Mouse (Mus musculus): ENCODE measurements around the gene Aamdc. TPM values are rescaled to one million over a fixed set of nuclear protein-coding genes. Genes with fewer than 3 reads are reported as not detected.

Gene Aamdc
- total RNA-seq, 1 experiment = 15.5 TPM

DNA sequence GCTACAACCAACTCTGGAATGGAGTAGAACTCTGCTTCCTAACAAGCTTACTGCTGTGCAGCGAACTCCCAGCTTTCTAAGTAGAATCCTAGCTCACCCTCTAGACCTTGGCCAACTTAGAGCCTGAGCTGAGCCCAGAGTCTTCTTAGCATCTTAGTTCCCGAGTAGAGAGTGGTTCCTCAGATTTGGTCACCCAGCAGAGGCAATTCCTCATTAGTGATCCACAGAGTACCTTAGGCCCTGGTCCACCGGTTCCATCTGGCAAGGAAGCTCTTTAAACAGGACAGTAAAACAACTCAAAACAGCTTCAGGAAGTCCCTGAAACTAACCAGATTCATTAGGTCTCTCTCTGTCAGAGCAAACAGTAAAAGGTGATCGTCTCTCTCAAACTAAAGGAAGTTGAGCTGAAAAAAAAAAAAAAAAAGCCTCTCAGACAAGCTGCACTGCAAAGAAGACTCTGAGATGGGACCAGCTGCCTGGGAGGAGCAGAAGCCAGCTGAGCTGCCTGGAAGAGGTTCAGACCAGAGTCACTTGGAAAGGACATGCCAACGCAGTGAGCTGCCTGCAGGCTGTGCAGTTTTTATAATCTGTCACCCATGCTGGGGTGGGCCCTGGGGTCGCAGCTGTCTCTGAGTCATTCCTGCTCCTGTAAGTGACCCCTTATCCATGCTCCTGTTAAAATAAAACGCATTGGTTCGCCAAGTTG is 783 bp downstream of the Aamdc start:
- H3K9me3 ChIP-seq (ENCODE audit: control insufficient read depth, insufficient read depth, low read depth, low read length) = no peaks in the 10 kb centered on the region
- peaks cover 0 to 8% of the 10 kb centered on the region in 2 experiments; a peak in 2 of 4 replicates for H3K4me1 ChIP-seq (ENCODE audit: control insufficient read depth in 2 of 2, insufficient read depth in 2 of 2, low read length in 2 of 2, poor library complexity in 1 of 2)
- TF ChIP-seq MAFK (IDR thresholded peaks at IDR 0.05; ENCODE audit: insufficient read depth, low read depth, low read length) = no peak
- TF ChIP-seq ZNF384 (IDR thresholded peaks at IDR 0.05; ENCODE audit: low read depth, low read length) = peak; percentile 67
- no peak for TF ChIP-seq CHD2 (IDR thresholded peaks at IDR 0.05; ENCODE audit: low read depth, low read length)
- no peak for TF ChIP-seq HCFC1 (IDR thresholded peaks at IDR 0.05; ENCODE audit: borderline replicate concordance, insufficient read depth, low read length)
- H3K27ac ChIP-seq (ENCODE audit: insufficient read depth, low read depth, low read length, poor library complexity, severe bottlenecking) = no peak overlapping the region
- H3K4me3 ChIP-seq (ENCODE audit: insufficient read depth in 1 of 2, low read depth in 1 of 2, low read length in 2 of 2, poor library complexity in 1 of 2, severe bottlenecking in 1 of 2) = peak overlapping the region; percentile 95 to 99
- DNase-seq (ENCODE audit: low read depth, low spot score) = no peak
- no peaks in the 10 kb centered on the region for H3K36me3 ChIP-seq (ENCODE audit: control insufficient read depth, insufficient read depth, low read length, poor library complexity, severe bottlenecking)
- in situ Hi-C loops (cut with MboI; ENCODE audit: low sequenced_read_pairs in 2 of 2, unreplicated experiment in 2 of 2) = no loop called here
- H3K9ac ChIP-seq (ENCODE audit: insufficient read depth, low read depth, low read length, poor library complexity, severe bottlenecking) = peak overlapping the region; percentile 69

GRCm38 (mm10) chr7:97570389-97570788 is 8.9 kb downstream of the Aamdc start:
- H3K4me3 ChIP-seq (ENCODE audit: insufficient read depth in 1 of 2, low read depth in 1 of 2, low read length in 2 of 2, poor library complexity in 1 of 2, severe bottlenecking in 1 of 2) = no peak overlapping the region
- no peak for TF ChIP-seq ZC3H11A (IDR thresholded peaks at IDR 0.05; ENCODE audit: borderline replicate concordance, low read depth, low read length)
- in situ Hi-C loops (cut with MboI; ENCODE audit: low sequenced_read_pairs in 2 of 2, unreplicated experiment in 2 of 2) = no loop called here

DNA sequence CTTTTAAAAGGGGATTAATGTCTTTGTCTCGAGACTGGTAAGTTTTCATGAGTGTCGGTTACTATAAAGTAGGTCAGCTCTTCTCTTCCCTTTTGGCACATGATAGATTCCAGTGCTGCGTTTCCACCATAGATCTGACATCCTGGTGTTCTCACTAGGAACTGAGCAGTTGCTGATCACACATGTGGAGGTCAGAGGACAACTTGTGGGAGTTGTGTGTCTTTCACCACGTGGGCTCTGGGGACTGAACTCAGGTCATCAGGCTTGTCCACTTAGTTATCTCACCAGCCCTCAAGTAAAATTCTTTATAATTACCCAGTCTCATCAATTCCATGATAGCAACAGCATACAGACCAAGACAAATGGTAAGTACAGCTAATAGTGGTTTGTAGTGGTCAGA is 9.9 kb downstream of the Aamdc start:
- TF ChIP-seq HCFC1 (IDR thresholded peaks at IDR 0.05; ENCODE audit: borderline replicate concordance, insufficient read depth, low read length) = no peak
- TF ChIP-seq ZNF384 (IDR thresholded peaks at IDR 0.05; ENCODE audit: low read depth, low read length) = no peak
- no peak for TF ChIP-seq MAFK (IDR thresholded peaks at IDR 0.05; ENCODE audit: insufficient read depth, low read depth, low read length)
- TF ChIP-seq ZC3H11A (IDR thresholded peaks at IDR 0.05; ENCODE audit: borderline replicate concordance, low read depth, low read length) = no peak
- TF ChIP-seq CHD2 (IDR thresholded peaks at IDR 0.05; ENCODE audit: low read depth, low read length) = no peak
- Histone ChIP-seq H3K4me1 (ENCODE audit: control insufficient read depth in 2 of 2, insufficient read depth in 2 of 2, low read length in 2 of 2, poor library complexity in 1 of 2) (no peaks in the 10 kb centered on the region), H3K36me3 (ENCODE audit: control insufficient read depth, insufficient read depth, low read length, poor library complexity, severe bottlenecking) (no peaks in the 10 kb centered on the region), H3K27ac (ENCODE audit: insufficient read depth, low read depth, low read length, poor library complexity, severe bottlenecking) (no peak overlapping the region), H3K9me3 (ENCODE audit: control insufficient read depth, insufficient read depth, low read depth, low read length) (no peaks in the 10 kb centered on the region), H3K9ac (ENCODE audit: insufficient read depth, low read depth, low read length, poor library complexity, severe bottlenecking) (no peak overlapping the region), H3K4me3 (ENCODE audit: insufficient read depth in 1 of 2, low read depth in 1 of 2, low read length in 2 of 2, poor library complexity in 1 of 2, severe bottlenecking in 1 of 2) (no peak overlapping the region)
- in situ Hi-C loops (cut with MboI; ENCODE audit: low sequenced_read_pairs in 2 of 2, unreplicated experiment in 2 of 2) = no loop called here
- no peak for DNase-seq (ENCODE audit: low read depth, low spot score)

More at GRCm38 (mm10) chr7:97570389-97570788, 8.9 kb downstream of the Aamdc start:
- Histone ChIP-seq H3K36me3 (ENCODE audit: control insufficient read depth, insufficient read depth, low read length, poor library complexity, severe bottlenecking) (no peaks in the 10 kb centered on the region), H3K9me3 (ENCODE audit: control insufficient read depth, insufficient read depth, low read depth, low read length) (no peaks in the 10 kb centered on the region), H3K4me1 (ENCODE audit: control insufficient read depth in 2 of 2, insufficient read depth in 2 of 2, low read length in 2 of 2, poor library complexity in 1 of 2) (no peaks in the 10 kb centered on the region), H3K9ac (ENCODE audit: insufficient read depth, low read depth, low read length, poor library complexity, severe bottlenecking) (no peak overlapping the region), H3K27ac (ENCODE audit: insufficient read depth, low read depth, low read length, poor library complexity, severe bottlenecking) (no peak overlapping the region)
- no peak for DNase-seq (ENCODE audit: low read depth, low spot score)

DNA sequence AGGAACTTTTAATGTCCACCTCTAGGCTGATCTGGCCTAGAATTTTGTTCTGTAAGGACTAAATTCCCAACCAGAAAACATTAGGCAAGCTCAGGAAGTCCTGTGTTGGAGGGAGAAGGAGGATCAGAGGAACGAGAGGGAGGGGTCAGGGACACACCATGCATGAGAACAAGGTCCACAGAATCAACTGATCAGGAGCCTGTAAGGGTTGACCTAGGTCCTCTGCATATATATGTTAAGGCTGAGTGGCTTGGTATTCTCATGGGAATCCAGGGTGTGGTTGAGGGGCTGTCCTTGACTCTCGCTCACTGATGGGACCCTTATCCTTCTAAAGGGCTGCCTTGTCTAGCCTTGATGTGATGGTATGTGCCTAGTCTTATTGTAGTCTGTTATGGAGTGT is 15.7 kb downstream of the Aamdc start:
- Histone ChIP-seq H3K4me1 (ENCODE audit: control insufficient read depth in 2 of 2, insufficient read depth in 2 of 2, low read length in 2 of 2, poor library complexity in 1 of 2) (no peaks in the 10 kb centered on the region), H3K4me3 (ENCODE audit: insufficient read depth in 1 of 2, low read depth in 1 of 2, low read length in 2 of 2, poor library complexity in 1 of 2, severe bottlenecking in 1 of 2) (no peak overlapping the region), H3K9ac (ENCODE audit: insufficient read depth, low read depth, low read length, poor library complexity, severe bottlenecking) (no peak overlapping the region), H3K27ac (ENCODE audit: insufficient read depth, low read depth, low read length, poor library complexity, severe bottlenecking) (no peak overlapping the region), H3K36me3 (ENCODE audit: control insufficient read depth, insufficient read depth, low read length, poor library complexity, severe bottlenecking) (no peaks in the 10 kb centered on the region), H3K9me3 (ENCODE audit: control insufficient read depth, insufficient read depth, low read depth, low read length) (no peaks in the 10 kb centered on the region)
- no peak for TF ChIP-seq ZC3H11A (IDR thresholded peaks at IDR 0.05; ENCODE audit: borderline replicate concordance, low read depth, low read length)
- TF ChIP-seq HCFC1 (IDR thresholded peaks at IDR 0.05; ENCODE audit: borderline replicate concordance, insufficient read depth, low read length) = no peak
- TF ChIP-seq MAFK (IDR thresholded peaks at IDR 0.05; ENCODE audit: insufficient read depth, low read depth, low read length) = no peak
- no peak for TF ChIP-seq CHD2 (IDR thresholded peaks at IDR 0.05; ENCODE audit: low read depth, low read length)
- no peak for DNase-seq (ENCODE audit: low read depth, low spot score)
- in situ Hi-C loops (cut with MboI; ENCODE audit: low sequenced_read_pairs in 2 of 2, unreplicated experiment in 2 of 2) = no loop called here

DNA sequence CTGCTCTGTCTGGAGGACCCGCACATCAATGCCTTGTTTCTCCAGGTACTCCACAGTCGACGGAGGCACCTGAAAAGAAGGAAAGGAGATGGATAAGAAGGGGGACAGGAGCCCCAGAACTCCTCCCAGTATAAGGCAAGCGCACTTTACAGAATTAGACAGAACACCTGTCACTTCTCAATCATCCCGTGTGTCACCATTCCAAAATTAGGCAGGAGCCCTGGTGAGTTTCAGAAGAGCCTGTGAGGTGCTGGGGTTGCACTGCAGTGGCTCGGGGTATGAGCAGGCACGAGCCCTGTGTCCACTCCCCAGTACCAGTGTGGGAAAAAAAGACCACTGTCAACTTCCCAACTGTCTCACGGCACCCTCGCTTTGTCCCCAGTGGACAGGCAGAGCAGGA is 28.6 kb downstream of the Aamdc start:
- no peaks in the 10 kb centered on the region for H3K36me3 ChIP-seq (ENCODE audit: control insufficient read depth, insufficient read depth, low read length, poor library complexity, severe bottlenecking)
- no peak for DNase-seq (ENCODE audit: low read depth, low spot score)
- TF ChIP-seq MAFK (IDR thresholded peaks at IDR 0.05; ENCODE audit: insufficient read depth, low read depth, low read length) (no peak), ZC3H11A (IDR thresholded peaks at IDR 0.05; ENCODE audit: borderline replicate concordance, low read depth, low read length) (no peak), CHD2 (IDR thresholded peaks at IDR 0.05; ENCODE audit: low read depth, low read length) (no peak), ZNF384 (IDR thresholded peaks at IDR 0.05; ENCODE audit: low read depth, low read length) (no peak), HCFC1 (IDR thresholded peaks at IDR 0.05; ENCODE audit: borderline replicate concordance, insufficient read depth, low read length) (no peak)
- no peak overlapping the region for H3K9ac ChIP-seq (ENCODE audit: insufficient read depth, low read depth, low read length, poor library complexity, severe bottlenecking)
- H3K4me3 ChIP-seq (ENCODE audit: insufficient read depth in 1 of 2, low read depth in 1 of 2, low read length in 2 of 2, poor library complexity in 1 of 2, severe bottlenecking in 1 of 2) = no peak overlapping the region
- no peaks in the 10 kb centered on the region for H3K9me3 ChIP-seq (ENCODE audit: control insufficient read depth, insufficient read depth, low read depth, low read length)
- in situ Hi-C loops (cut with MboI; ENCODE audit: low sequenced_read_pairs in 2 of 2, unreplicated experiment in 2 of 2) = no loop called here
- no peaks in the 10 kb centered on the region for H3K4me1 ChIP-seq (ENCODE audit: control insufficient read depth in 2 of 2, insufficient read depth in 2 of 2, low read length in 2 of 2, poor library complexity in 1 of 2)
- no peak overlapping the region for H3K27ac ChIP-seq (ENCODE audit: insufficient read depth, low read depth, low read length, poor library complexity, severe bottlenecking)

Data from ES-E14 (cell line).